Mouse (Mus musculus) embryonic facial prominence, embryonic 10.5 days (tissue): ENCODE measurements around the gene Meis2. TPM values are rescaled to one million over a fixed set of nuclear protein-coding genes. Genes with fewer than 3 reads are reported as not detected.

Source experiments
- DNase-seq: peaks from one replicate; pipeline ENCODE4 v3.0.0-alpha.2; 2017; ENCODE audit warnings: low spot score
- H3K27ac ChIP-seq: fragments of 300-500 bp; sonication (generic); replicated peaks from 2 replicates; pipeline ENCODE4 v1.5.1; 2016; ENCODE audit warnings: mild to moderate bottlenecking
- H3K27me3 ChIP-seq: fragments of 300-500 bp; sonication (generic); replicated peaks from 2 replicates; pipeline ENCODE4 v1.6.1; 2016; ENCODE audit warnings: low read depth, mild to moderate bottlenecking; ENCODE audit not compliant: poor library complexity, severe bottlenecking
- H3K36me3 ChIP-seq: fragments of 300-500 bp; sonication (generic); replicated peaks from 2 replicates; pipeline ENCODE4 v1.6.1; 2016; ENCODE audit warnings: mild to moderate bottlenecking, moderate library complexity
- H3K4me1 ChIP-seq: fragments of 300-500 bp; sonication (generic); 2 replicates; pipeline ENCODE4 v1.6.1; 2016
- H3K4me3 ChIP-seq: fragments of 300-500 bp; sonication (generic); 2 replicates; pipeline ENCODE4 v1.5.1; 2016; ENCODE audit warnings: mild to moderate bottlenecking, moderate library complexity
- H3K9me3 ChIP-seq: fragments of 300-500 bp; sonication (generic); 2 replicates; pipeline ENCODE4 v1.6.1; 2016; ENCODE audit warnings: mild to moderate bottlenecking
- WGBS: fragments of 180-500 bp; shearing (Covaris S2); methylation state at CpG from one replicate; pipeline ENCODE4 v1.1.7; 2016; 5-methylcytosine and 5-hydroxymethylcytosine counted together
- polyA plus RNA-seq: library from polyadenylated mRNA; unstranded; fragments of >200 nt; fragmentation: Nextera tagmentation; extraction: Ambion mirVana; gene quantifications from 2 replicates; pipeline ENCODE4 v1.2.1, GENCODE M21; 2016

Gene Meis2
- polyA plus RNA-seq, 1 experiment from 2014 or later = 67.0 TPM

GRCm38 (mm10) chr2:116009097-116009970, 56.3 kb downstream of the Meis2 start:
- DNase-seq = peak; percentile 50
- H3K27ac ChIP-seq = peak overlapping the region; percentile 60
- H3K4me3 ChIP-seq = peak overlapping the region; percentile 35
- H3K27me3 ChIP-seq = peaks cover 12% of the 10 kb centered on the region; the same call in 1 of the 2 replicates
- peaks cover 45% of the 10 kb centered on the region for H3K4me1 ChIP-seq
- 17% methylated on average over 20 of the region's 20 CpGs for WGBS
- H3K36me3 ChIP-seq = peaks cover 48% of the 10 kb centered on the region
- no peaks in the 10 kb centered on the region for H3K9me3 ChIP-seq

GRCm38 (mm10) chr2:116002354-116002753, 63.3 kb downstream of the Meis2 start:
- Histone ChIP-seq H3K9me3 (no peaks in the 10 kb centered on the region), H3K36me3 (peaks cover 63% of the 10 kb centered on the region), H3K27me3 (peaks cover 14% of the 10 kb centered on the region; the same call in 1 of the 2 replicates), H3K4me1 (peaks cover 55% of the 10 kb centered on the region), H3K4me3 (no peak overlapping the region), H3K27ac (no peak overlapping the region)
- peak; percentile 25 for DNase-seq
- 61% methylated on average over 6 of the region's 6 CpGs for WGBS

DNA sequence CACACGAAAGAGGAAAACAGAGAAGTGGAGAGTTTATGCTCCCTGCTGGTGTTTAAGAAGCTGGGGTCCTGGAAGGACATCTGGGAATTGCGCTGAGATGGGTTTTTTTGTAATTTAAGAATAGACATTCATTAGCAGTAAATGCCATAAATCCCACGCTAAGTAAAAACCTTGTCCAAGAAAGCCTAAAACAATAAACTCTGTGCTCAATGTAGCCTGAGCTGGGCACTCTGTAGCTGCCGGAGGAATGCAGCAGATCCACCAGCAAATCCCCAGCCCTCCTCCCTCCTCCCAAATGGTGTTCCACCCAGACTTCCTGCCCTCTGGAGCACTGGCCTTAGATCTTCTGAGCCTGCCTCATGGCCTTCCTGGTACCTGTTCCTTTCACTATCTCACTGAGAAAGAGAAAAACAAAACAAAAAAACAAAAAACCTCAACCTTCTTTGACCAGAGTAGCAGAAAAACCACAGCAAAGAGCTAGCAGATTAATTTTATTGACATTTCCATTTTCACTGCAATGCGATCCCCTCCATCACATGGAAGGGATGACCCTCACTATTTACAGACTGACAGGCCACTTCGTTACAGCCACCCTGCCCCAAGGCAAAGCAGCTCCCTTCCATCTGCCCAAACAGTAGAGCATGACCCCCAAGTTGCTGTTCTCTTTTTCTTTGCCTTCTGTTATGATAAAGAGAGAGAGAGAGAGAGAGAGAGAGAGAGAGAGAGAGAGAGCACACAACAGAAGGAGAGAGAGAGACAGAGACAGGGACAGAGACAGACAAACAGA, 64.1 kb downstream of the Meis2 start:
- Histone ChIP-seq H3K4me1 (peaks cover 57% of the 10 kb centered on the region), H3K36me3 (peaks cover 58% of the 10 kb centered on the region), H3K27ac (no peak overlapping the region), H3K27me3 (peaks cover 14% of the 10 kb centered on the region; the same call in 1 of the 2 replicates), H3K4me3 (no peak overlapping the region), H3K9me3 (no peaks in the 10 kb centered on the region)
- 25% methylated on average over 6 of the region's 6 CpGs for WGBS
- DNase-seq = peak; percentile 48

GRCm38 (mm10) chr2:116000514-116000913, 65.1 kb downstream of the Meis2 start:
- Histone ChIP-seq H3K27ac (no peak overlapping the region), H3K36me3 (peaks cover 53% of the 10 kb centered on the region), H3K4me1 (peaks cover 57% of the 10 kb centered on the region), H3K9me3 (no peaks in the 10 kb centered on the region), H3K27me3 (peaks cover 14% of the 10 kb centered on the region; the same call in 1 of the 2 replicates), H3K4me3 (no peak overlapping the region)
- DNase-seq = no peak
- WGBS = 86% methylated on average over 5 of the region's 5 CpGs

DNA sequence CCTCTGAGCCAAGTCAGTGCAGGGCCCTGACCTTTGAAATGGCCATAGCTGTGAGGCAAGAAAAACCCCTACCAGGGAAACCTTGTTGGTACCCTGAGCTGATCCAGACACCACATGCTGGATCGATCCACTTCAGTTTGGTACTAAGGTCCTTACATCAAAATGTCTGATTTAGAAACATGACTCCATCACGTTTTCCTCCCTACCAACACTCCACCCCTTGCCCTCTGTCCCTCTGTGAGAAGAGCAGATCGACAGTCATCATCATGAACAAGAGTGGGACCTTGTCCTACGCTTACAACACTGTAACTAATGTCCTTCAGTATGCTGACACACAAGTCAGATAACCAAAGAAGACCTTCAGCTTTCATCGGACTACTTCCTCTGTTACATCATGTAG, 66.8 kb downstream of the Meis2 start:
- 78% methylated on average over 5 of the region's 5 CpGs for WGBS

DNA sequence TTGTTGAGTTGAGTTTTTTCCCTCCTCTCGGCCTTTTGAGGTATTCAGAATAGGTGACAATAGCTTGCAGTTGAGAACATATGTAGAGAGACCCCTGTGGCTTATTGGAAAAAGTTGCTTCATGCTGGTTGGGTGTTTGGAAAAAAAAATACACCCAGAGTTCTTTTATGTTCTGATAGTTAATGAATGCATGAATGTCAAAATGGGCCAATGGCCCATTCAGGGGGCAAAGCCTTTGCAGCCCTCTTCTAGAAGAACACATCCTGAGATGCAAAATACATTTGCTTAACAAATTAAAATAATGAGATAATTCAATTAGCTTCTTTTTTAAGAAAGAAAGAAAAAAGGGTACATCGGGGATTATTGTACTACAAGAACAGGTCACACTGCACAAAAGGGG, 69.2 kb downstream of the Meis2 start:
- WGBS = 73% methylated on average over 2 of the region's 2 CpGs
- no peak overlapping the region for H3K27ac ChIP-seq
- no peak for DNase-seq
- H3K27me3 ChIP-seq = no peaks in the 10 kb centered on the region; the same call in 1 of the 2 replicates
- H3K9me3 ChIP-seq = no peaks in the 10 kb centered on the region
- H3K4me1 ChIP-seq = peaks cover 46% of the 10 kb centered on the region
- no peak overlapping the region for H3K4me3 ChIP-seq
- H3K36me3 ChIP-seq = peaks cover 58% of the 10 kb centered on the region

More for the DNA sequence above, 66.8 kb downstream of the Meis2 start:
- H3K36me3 ChIP-seq = peaks cover 50% of the 10 kb centered on the region
- no peaks in the 10 kb centered on the region for H3K9me3 ChIP-seq
- H3K27ac ChIP-seq = no peak overlapping the region
- no peak for DNase-seq
- H3K4me1 ChIP-seq = peaks cover 66% of the 10 kb centered on the region
- H3K4me3 ChIP-seq = no peak overlapping the region
- H3K27me3 ChIP-seq = no peaks in the 10 kb centered on the region; the same call in 1 of the 2 replicates

DNA sequence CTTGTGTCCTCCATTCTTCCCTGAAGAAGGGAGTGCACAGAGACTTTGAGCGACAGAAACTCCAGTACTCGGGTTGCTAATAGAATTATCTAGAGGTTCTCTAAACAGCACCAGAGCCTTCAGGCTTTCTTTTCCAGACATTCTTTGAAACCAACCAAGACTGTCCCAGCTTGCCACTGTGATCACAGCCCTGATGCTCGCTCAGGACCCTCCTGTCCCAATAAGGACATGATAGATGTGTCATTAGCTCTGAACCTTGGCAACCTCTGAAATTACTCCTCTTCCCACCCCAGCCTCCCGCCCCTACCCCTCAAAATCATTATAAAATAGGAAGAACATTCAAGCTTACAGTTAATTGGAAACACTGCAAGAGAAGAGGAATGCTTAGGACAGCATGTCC, 71.8 kb downstream of the Meis2 start:
- H3K4me3 ChIP-seq = no peak overlapping the region
- WGBS = 44% methylated on average over 4 of the region's 4 CpGs
- no peaks in the 10 kb centered on the region for H3K27me3 ChIP-seq
- no peaks in the 10 kb centered on the region for H3K9me3 ChIP-seq
- DNase-seq = no peak
- H3K27ac ChIP-seq = no peak overlapping the region
- H3K36me3 ChIP-seq = peaks cover 52% of the 10 kb centered on the region
- H3K4me1 ChIP-seq = peaks cover 36% of the 10 kb centered on the region

- H3K9me3 ChIP-seq = no peaks in the 10 kb centered on the region
- 87% methylated on average over 6 of the region's 6 CpGs for WGBS
- H3K27ac ChIP-seq = no peak overlapping the region
- peaks cover 43% of the 10 kb centered on the region for H3K36me3 ChIP-seq
- no peak for DNase-seq
- H3K4me1 ChIP-seq = peaks cover 16% of the 10 kb centered on the region
- no peaks in the 10 kb centered on the region for H3K27me3 ChIP-seq
- no peak overlapping the region for H3K4me3 ChIP-seq
These were observed 76.4 kb downstream of the Meis2 start for GRCm38 (mm10) chr2:115989249-115989648.

DNA sequence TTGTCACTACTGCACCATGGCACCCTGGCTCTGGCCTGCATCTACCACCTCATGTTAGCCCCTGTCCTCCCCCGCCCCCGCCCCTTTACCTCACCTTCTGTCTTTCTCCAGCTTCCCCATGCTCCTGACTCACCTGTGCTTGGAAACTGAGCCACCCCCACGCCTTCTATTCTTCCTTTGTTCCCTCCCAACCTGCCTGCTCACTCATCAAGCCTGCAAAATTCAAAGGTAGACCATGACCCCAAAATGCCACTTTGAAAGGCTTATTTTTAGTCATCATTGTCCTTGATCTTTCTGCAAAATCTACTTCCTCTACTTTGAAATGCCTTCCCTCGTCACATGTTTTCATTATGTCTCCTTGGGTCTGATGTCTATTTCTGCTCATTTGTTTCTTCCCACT, 77.2 kb downstream of the Meis2 start:
- no peak for DNase-seq
- WGBS = 90% methylated on average over 4 of the region's 4 CpGs
- Histone ChIP-seq H3K27me3 (no peaks in the 10 kb centered on the region), H3K9me3 (no peaks in the 10 kb centered on the region), H3K27ac (no peak overlapping the region), H3K36me3 (peaks cover 41% of the 10 kb centered on the region), H3K4me3 (no peak overlapping the region), H3K4me1 (peaks cover 9% of the 10 kb centered on the region)

DNA sequence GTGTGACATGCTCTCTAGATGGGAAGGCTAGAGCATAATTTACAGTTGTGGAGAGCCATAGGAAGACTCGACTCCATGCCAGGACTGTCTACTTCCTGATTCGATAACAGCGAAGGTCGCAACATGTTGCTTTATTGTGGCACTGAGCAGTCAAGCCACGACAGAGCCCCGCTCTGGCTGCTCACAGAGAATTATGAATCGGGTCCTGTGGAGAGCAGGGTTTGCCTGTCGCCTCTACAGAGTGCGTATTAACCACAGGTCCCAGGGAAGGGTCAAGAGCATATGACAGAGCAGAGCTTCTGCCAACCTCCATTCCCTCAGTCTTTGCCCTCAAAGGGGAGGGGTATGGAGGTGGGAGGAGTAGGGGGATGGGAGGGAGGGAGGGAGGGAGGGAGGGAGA, 80.7 kb downstream of the Meis2 start:
- Histone ChIP-seq H3K36me3 (peaks cover 46% of the 10 kb centered on the region), H3K27me3 (no peaks in the 10 kb centered on the region), H3K4me3 (no peak overlapping the region), H3K27ac (no peak overlapping the region), H3K9me3 (no peaks in the 10 kb centered on the region), H3K4me1 (peaks cover 19% of the 10 kb centered on the region)
- 80% methylated on average over 9 of the region's 9 CpGs for WGBS
- DNase-seq = no peak

- no peak overlapping the region for H3K27ac ChIP-seq
- H3K4me1 ChIP-seq = peaks cover 24% of the 10 kb centered on the region
- no peak overlapping the region for H3K4me3 ChIP-seq
- peaks cover 44% of the 10 kb centered on the region for H3K36me3 ChIP-seq
- no peak for DNase-seq
- no peaks in the 10 kb centered on the region for H3K27me3 ChIP-seq
- 81% methylated on average over 4 of the region's 4 CpGs for WGBS
- no peaks in the 10 kb centered on the region for H3K9me3 ChIP-seq
These were observed 81.2 kb downstream of the Meis2 start for GRCm38 (mm10) chr2:115984487-115984886.

- Histone ChIP-seq H3K9me3 (no peaks in the 10 kb centered on the region), H3K36me3 (peaks cover 61% of the 10 kb centered on the region), H3K27me3 (no peaks in the 10 kb centered on the region), H3K4me3 (no peak overlapping the region), H3K4me1 (peaks cover 33% of the 10 kb centered on the region), H3K27ac (peak overlapping the region; percentile 61)
- DNase-seq = no peak
These were observed 85.1 kb downstream of the Meis2 start for GRCm38 (mm10) chr2:115980490-115980889.
